Mouse (Mus musculus): ENCODE measurements at regions not wholly inside any gene's neighbourhood (a gene's known extent, or its start where the extent isn't known, plus 50 kb on each side); places are given as distances from the start of the nearest gene placed in this dataset.
A peak's percentile ranks its signal among the peaks of the same experiment; 100 is the strongest.

DNA sequence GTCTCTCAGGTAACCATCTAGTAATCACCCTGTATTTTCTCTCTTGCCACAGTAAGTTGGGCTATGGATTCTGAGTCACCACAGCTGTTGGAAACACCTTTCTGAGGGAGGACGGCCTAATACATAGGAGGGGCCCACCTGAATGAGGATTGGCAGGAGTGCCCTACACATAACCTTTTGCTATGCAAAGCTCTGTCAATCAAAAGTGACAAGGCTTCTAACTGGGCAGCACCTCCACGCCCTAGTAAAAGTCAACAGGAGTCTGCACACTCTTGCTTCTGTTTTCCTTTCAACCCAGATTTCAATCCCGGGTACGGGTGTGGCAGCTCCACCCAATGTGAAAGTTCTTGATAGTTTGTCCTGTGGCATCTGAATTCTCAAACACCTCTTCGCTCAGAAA is 694.8 kb downstream of the Adgrl2 start:
- DNase-seq = no peak

DNA sequence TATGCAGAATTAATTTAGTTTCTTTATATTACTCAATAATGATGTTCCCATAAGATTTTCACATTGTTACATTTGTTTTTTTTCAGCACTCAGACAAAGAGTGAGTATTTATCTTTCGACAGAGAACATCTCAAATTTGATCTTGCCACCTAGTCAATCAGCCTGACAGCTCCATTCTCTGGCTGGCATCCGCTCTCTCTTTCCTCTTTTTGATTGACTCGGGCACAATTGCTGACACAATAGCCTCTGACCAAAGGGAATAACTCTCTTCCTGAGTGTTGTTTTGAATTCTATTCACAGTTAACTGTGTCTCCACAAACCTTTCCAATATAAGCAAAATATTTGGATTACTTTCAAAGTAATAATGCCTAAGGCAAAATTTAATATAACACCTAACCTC is 711.4 kb downstream of the Adgrl2 start:
- DNase-seq = no peak

DNA sequence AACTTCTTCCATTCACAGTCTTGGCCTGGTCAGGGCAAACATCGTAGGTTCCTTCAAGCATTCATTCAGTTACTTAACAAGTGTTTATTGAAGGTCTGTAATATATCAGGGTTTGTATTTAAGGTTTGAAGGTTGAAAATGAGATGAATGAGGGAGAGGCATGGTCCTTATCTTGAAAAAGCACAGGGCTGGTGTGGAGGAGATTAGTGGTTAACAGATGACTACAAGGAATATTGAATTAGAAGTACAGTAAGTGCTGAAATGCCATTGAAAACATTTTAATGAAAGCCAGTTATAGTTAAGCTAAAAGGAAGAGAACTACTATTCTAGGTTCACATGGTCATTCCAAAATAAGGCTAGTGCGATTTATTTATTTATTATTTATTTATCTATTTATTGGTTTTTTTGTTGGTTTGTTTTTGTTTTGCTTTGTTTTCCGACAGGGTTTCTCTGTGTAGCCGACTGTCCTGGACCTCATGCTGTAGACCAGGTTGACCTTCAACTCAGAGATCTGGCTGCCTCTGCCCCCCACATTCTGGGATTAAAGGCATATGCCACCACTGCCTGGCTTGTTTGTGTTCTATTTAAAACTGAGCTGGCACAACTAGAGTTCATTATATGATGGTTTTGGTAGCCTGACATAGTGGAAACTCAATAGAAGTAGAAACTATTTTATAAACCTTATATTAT is 718.1 kb downstream of the Adgrl2 start:
- no peak for DNase-seq

DNA sequence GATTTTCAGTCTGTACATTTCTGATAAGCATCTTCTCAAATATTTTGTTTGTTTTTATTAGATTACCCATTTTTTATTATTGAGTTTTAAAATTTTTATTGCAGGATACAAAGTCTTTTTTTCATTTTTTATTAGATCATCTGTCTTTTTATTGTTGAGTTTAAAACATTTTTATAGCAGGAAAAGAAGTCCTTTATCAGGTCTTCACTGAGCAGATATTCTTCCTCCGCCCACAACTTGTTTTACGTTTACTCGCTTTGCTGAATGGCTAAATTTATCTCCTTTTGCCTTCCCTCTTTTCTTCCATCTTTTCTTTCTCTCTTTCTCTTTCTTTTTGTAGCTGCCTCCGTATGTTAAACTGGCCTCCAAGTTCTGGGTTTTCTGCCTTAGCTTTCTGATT is 721.5 kb downstream of the Adgrl2 start:
- no peak for DNase-seq

DNA sequence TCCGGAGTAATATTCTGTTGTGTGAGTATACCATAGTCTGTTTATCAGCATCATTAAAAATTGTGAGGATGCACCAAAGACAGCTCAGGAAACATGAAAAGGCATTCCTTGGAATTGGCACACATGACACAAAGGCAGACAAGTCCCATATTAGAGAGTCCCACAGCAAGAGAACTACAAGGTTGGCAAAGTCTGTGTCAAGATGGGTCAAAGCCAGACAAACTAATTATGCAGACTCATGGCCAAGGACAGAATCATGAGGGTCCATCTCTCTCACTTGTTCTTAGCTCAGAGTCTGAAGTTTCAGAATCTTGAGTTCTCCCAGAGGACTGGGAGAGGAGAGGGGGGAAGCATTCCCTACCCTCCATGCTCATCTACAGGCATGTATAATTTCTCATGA is 731.1 kb downstream of the Adgrl2 start:
- DNase-seq = no peak

DNA sequence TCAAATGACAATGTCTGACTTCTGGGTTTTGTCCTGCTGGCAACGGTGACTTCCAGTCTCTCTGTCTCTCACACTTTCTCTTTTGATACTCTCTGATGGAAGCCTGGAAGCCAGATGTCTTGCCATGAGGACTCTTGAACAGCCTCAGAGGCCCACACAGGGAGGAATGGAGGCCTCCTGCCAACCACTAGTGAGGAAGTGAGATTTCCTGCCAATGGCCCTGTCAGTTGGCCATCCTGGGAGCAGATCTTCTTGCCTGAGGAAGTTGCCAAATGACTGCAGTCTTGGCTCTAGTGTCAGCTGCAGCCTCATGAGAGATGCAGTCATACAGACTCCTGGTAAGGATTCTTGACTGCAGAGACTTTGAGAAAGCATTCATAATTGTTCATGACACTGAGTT is 741.7 kb downstream of the Adgrl2 start:
- DNase-seq = no peak

DNA sequence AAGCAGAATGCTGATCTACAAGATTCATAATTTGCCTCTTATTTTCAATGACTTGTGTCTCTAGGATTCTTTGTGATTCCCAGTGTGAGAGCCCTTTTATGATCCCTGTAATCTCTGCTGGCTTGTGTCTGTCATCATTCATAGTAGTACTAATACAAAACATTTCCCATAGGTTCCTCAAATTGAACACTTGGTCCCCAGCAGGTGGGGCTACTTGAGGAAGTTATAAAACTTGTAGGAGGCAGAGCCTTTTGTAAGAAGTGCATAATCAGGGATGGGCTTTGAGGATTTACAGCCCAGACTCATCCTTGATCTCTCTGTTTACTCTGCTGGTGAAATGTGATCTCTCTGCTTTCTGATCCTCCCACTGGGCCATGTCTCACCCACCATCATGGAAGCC is 743.6 kb downstream of the Adgrl2 start:
- no peak for DNase-seq

DNA sequence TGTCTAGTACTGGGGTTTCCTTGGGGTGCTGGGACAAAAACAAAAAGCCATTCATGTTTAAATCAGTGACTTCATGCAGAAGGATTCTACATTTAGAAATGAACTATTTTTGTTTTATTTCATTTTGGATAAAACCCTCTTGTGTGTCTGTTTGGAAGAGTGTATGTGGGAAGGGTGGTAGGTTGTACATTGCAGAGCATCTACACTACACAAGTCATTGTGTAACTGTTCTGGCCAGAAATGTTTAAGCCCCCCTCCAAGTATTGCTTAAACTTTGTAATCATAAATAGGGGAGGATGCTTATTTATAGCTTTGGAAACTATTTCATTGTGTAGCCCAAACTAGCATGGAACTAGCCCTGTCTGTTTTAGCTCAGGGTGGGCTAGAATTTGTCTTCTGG is 752.3 kb downstream of the Adgrl2 start:
- no peak for DNase-seq

DNA sequence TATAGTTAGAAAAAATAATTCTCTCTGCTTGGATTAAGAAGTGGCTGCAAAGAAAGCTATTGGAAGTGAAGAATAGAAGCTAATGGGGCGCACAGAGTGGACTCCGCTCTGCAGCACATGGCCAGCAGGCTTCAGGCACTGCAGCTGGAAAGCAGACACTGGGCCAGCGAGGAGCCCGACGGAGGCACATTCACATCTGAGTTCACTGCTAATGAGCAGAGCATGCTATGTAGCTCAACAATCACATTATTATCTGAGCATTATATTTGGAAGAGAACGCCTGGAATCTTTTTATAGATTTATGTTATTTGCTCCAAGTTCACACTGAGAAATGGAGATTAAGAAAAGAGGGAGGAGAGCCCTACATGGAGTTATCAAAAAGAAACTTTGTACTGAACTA is 752.8 kb downstream of the Adgrl2 start:
- DNase-seq = peak; percentile 43

DNA sequence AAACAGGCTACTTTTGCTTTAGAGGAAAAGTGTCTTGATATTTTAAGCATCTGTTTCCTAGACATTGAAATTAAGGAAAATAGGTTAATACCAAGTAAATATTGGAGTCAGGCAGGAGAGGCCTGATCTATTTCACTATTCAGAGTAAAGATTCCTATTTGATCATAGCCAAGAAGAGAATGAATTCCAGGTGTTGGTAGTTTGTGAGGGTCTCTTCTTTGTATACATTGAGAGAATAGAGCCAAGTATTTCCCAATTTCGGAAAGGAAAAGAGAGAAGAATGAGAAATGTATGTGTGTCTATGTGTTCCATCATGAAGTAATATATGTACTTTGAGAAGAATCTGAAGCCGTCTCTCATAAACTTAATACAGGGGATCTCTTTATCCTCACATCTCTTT is 756.7 kb downstream of the Adgrl2 start:
- DNase-seq = no peak

DNA sequence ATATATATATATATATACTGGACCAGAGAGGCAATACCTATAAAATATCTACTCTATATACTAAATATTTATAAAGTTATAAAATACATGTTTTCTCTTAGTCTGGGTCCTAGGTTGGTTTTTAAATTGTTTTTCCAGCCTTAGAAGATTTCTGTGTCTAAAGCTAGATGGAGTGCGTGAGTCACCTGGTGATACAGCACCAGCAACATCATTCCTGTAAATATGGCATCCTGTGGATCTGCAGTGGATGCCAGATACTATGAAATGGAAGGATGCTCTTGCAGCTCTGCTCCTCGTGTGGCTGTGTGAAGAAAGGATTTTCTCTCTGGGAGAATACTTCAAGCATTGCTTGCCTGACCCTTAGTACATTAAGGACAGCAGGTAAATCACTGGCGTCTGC is 761.2 kb downstream of the Adgrl2 start:
- DNase-seq = no peak

DNA sequence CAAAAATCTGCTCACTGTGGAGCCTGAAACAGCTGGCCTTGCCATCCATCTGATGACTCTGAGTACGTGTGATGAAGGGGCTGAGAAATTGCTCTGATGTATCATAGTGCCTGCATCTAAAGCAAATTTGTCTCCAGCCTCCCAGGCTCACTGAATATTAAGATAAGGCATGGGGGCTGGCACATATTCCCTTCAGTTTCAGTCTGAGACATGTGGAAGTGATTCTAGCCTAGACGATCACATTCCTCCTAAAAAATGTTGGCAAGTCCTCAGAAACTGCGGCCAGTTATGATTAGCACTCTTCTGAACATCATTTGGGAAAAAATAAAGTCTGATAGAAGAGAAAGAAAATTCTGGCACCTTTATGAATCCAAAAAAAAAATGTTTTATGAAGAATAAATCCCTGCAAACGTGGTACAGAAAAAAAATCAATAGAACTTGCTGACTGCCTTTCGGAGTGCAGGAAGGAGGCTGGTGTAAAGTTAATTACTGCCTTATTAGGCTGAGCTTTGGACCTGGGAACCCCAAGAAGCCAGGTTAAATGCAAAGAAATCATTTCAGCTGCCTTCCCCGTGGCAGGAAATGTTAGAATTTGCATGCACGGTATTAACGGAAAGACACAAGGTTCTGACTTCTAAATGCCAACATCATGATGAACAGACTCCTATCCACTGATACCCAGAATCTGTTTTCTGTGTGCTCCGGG is 762.2 kb downstream of the Adgrl2 start:
- DNase-seq = no peak

DNA sequence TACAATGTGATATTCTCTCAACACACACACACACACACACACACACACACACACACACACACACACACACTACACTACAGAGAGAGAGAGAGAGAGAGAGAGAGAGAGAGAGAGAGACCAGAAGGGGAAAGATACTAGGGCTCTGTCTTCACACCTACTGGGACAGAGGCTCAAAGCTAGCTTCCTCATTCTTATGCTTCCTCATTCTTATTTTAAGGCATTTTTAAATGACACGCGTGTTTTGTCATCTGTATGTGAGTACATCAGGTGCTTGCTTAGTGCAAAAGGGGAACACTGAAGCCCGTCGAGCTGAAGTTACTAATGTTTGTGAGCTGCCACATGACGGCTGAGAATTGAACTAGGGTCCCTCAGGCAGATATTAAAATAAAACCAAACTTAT is 769.5 kb downstream of the Adgrl2 start:
- DNase-seq = no peak

DNA sequence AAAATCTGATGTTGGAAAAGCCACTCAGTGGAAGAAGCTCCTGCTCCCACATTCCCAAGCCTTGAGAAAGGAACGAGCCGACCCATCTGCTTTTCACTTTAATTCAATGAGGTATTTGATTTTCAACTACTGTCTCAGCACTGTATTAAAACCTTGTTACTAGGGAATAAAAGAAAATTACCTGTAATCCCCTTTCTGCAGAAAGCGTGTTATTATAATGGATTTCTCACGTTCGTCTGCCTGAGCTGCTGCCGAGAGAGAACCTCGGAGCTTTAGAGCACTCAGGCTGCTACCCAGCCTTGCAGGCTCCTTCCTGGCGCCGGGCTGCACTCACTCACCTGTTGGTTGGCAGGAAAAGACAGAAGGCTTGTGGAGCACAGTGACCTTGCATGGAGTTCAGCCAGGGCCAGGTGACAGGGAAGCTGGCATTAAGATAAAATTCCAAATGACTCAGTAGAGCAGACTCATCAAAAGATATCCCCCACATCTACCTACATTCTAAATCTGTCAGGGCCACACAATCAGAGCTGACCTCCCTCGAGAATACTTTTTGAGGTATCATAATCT is 770.2 kb downstream of the Adgrl2 start:
- no peak for DNase-seq

DNA sequence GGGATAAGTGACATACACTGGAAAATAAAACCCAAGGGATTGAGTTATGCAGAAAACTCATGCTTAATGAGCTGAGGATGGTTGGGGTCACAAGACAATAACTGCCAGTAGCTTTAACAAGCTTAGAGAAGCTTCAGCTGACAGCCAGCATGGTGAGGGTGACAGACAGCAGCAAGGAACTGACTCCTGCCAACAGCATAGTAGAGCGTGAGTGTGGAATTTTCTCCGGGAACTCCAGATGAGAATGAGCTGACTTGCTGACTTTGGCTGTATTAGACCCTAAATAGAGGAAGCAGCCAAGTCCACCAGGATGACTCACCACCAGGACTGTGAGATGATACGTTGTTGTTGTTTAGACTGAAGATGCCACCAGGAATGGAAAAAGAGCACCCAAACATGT is 788.2 kb downstream of the Adgrl2 start:
- DNase-seq = peak; percentile 7

DNA sequence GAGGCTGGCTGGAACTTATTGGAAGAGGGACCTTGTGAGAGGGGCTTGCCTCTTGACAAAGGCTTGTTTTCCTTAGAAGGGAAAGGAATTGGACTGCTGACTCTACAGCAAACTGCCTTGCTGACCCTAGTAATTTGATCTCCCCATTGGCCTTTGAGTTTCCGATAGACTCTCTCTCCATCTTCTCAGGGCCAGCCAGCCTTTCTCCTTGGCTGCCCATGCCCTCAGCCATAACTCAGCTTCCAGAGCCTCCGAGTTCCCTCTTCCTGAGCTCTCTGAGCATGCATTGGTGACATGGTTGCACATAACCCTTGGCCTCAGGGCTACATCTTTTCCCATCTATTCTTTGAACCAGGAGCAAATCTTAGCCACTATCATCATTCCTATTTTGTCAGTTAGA is 803.7 kb downstream of the Adgrl2 start:
- no peak for DNase-seq

DNA sequence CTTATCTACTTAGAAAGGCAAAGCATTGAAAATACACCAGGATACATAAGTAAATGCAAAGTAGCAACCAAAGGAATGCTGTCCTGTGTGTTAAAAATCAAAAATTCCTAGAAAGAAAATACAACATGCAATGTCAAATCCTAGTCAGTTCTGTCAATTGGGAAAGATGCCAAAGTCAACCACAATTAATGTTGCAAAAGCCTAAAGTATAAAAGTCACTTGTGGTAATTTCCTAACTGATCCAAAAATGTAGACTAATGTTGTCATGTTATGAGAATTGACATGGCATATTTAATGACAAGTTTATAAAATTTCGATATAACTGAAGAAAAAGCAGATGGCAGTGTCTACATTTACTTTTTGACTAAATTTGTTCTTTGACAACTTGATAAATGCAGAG is 822.8 kb downstream of the Adgrl2 start:
- no peak for DNase-seq

DNA sequence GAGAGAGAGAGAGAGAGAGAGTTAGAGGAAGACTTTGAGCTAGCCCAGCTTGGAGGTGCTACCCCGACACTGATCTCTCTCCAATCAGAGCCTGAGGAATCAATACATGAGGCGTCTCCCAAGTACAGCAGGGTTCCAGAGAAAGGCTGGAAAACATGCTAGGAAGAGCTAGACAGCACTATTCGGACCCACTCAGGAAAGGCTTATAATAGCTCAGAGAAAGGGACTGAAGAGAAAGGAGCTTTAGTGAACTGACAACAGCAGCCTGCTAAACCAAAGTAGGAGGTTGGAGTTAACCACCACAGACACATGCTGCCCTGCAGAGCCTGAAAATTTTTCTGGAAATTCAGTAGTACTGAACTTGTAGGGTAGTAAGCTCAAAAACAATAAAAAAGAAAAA is 831.3 kb downstream of the Adgrl2 start:
- DNase-seq = no peak

DNA sequence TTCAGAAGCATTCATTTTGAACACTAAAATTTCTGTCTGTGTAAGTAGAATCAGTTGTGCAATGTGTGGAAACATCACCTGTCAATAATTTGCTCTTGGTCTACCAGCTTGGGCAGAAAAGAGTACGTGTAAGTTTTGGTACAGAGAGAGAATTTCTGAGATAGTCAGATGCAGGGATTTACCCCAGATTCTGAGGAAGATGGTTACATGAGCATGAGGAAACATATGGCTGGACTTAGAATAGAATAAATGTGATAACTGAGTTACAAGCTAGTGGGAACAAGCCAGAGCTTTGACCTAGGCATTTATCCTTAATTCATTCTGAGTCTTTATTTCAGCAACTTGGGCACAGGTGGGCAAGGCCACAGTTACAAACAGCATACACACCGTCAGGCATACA is 831.8 kb downstream of the Adgrl2 start:
- DNase-seq = no peak

DNA sequence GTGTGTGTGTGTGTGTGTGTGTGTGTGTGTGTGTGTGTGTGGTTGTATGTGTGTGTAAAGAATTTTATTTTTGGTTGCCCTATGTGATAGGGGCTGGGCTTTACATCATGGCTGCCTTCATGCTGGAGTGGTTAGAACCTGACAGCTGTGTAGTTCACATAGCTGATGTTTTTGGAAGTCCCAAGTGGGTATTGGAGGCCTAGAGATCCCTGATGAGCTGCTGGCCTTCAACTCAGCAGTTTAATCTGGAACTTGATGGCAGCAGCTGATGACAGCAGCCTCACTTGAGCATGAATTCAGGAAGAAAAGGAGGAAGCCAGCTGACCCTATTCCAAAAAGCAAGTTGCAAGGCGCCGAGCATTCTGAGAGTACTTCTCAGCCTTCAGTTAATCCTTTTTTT is 846.6 kb downstream of the Adgrl2 start:
- no peak for DNase-seq

DNA sequence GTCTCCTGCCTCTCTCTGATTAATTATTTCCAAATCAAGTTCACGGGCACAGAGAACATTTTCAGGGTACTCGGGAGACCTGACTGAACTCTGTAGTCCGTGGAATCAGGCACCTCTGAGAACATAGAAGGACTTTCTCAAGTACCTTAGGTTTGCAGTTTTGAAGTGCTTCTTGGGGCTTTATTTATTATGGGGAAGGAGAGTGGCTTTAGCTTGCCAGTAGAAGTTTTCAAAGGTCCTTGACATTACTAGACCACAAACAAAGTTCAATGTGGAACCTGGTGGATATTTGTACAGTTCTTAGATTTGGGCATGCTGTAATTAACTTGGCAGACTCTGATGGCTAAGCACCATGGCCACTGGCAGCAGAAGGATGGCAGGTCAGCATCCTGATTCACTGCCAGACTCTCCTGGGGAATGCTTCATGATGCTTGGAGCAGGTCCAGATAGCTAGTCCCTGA is 853.5 kb downstream of the Adgrl2 start:
- no peak for DNase-seq

DNA sequence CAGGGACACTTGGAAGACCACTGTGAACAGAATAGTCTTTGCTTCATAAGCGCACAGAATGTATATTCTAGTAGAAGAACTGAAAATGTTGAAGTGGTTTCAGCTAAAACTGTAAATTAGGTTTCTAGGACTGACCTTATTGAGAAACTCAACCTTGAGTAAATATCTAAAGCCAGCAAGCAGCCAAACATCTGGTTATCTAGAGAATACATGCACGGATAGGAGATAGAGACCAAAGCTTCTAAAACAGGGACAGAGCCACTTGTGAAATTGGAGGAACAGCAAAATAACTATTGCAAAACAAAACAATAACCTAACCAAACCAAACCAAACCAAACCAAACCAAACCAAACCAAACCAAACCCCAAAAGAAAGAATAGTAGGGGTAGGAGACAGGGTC is 855.7 kb downstream of the Adgrl2 start:
- DNase-seq = no peak

DNA sequence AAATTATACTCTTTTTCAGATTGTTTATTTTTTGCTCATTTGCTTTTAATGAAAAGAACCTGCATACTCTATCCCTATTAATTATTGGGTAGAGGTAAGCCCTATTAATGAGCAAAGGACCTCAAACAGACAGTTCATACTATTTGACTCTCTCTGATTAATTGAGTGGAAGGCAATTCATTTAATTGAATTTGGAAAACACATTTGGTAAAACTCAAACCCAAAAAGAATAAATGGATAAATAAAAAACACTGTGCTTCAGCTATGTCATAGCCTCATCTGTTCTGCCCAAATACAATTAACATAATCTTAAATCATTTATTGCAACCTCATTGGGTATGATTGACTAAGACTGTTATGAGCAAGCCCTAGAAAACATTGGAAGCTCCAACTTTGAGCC is 874.8 kb downstream of the Adgrl2 start:
- peak; percentile 30 for DNase-seq

DNA sequence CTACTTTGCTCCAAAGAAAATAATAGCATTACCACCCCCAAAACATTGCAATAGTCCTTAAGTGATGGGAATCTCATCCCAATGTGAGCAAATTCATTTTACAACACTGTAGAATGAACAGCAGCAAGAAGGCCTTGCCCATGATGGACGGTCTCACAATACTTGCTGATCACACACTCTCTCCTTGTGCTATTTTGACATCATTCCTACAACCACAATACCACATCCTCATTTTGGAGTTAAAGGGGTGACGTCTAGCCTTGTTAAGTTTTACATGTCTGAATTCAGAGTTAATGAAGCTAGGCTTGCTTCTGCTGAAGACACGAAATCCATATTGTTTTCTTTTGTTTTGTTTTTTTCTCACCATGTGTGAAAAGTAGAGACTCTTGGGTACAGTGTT is 878.2 kb downstream of the Adgrl2 start:
- no peak for DNase-seq

DNA sequence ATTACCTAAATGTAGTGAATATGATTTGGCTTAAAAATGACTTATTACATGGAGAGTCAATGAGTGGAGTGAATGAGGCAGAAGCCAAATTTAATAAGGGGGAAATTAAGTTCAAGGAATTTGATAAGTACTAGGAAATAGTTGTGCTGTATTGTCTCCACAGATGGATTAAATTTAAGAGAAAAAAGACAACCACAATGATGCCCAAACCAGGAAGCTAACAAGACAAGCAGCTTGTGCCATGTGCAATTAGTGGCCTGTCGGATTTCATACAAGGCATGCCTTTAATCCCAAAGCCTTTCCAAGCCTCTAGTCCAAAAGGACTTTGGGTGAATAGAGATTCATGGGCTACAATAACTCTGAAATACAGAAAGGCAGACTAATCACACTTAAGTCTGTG is 883.3 kb downstream of the Adgrl2 start:
- DNase-seq = peak; percentile 8

Data from retina, postnatal 1 day (tissue).